Mouse (Mus musculus) heart, adult 9 months (tissue): ENCODE results near the gene Apc2.
"Not testable (repeated sequence)": the region's sequence is repeated elsewhere in the genome, so short reads cannot be mapped to it uniquely, and the experiment has no call there.

Source experiments
- DNase-seq, 2 experiments: peaks; one replicate each; pipeline ENCODE4 v3.0.0; 2022; ENCODE audit warnings: low spot score in 2 of 2

Gene Apc2

GRCm38 (mm10) chr10:80295618-80296425, at the start of gene Apc2:
Apc2 (plus strand) TSS chr10:80295977.
- peak; percentile 74 to 79 for DNase-seq

- DNase-seq, result no peak
Observed at GRCm38 (mm10) chr10:80247849-80248248, 47.9 kb upstream of the Apc2 start.

- not testable (repeated sequence) for DNase-seq
Observed at GRCm38 (mm10) chr10:80248437-80248836, 47.3 kb upstream of the Apc2 start.

- peak; percentile 95 to 97 for DNase-seq
Observed at GRCm38 (mm10) chr10:80248971-80249640, 46.7 kb upstream of the Apc2 start, which contains the start of gene Ndufs7. Ndufs7 (plus strand) TSS chr10:80249121.

GRCm38 (mm10) chr10:80250059-80250458, 45.7 kb upstream of the Apc2 start:
- no peak for DNase-seq

GRCm38 (mm10) chr10:80250573-80250972, 45.2 kb upstream of the Apc2 start:
- DNase-seq, result no peak

- DNase-seq, result no peak
Observed at GRCm38 (mm10) chr10:80252011-80252410, 43.8 kb upstream of the Apc2 start.

- DNase-seq, result peak in 1 of 2 experiments; percentile 70
Observed at GRCm38 (mm10) chr10:80252493-80253274, 43.1 kb upstream of the Apc2 start.

GRCm38 (mm10) chr10:80253551-80253950, 42.2 kb upstream of the Apc2 start:
- DNase-seq, result no peak

GRCm38 (mm10) chr10:80254331-80255297, 41.2 kb upstream of the Apc2 start:
- DNase-seq, result no peak

- DNase-seq, result no peak
Observed at GRCm38 (mm10) chr10:80255881-80256535, 39.8 kb upstream of the Apc2 start.

- DNase-seq, result no peak
Observed at GRCm38 (mm10) chr10:80257936-80258335, 37.8 kb upstream of the Apc2 start.

GRCm38 (mm10) chr10:80258752-80259462, 36.9 kb upstream of the Apc2 start:
- no peak for DNase-seq

- no peak for DNase-seq
Observed at GRCm38 (mm10) chr10:80259463-80259805, 36.3 kb upstream of the Apc2 start.

- DNase-seq, result peak in 1 of 2 experiments; percentile 71
Observed at GRCm38 (mm10) chr10:80259861-80260641, 35.7 kb upstream of the Apc2 start.

- peak; percentile 97 for DNase-seq
Observed at GRCm38 (mm10) chr10:80260642-80261584, 34.9 kb upstream of the Apc2 start, which contains the start of the genes Gamt and Dazap1. Gamt (minus strand) TSS chr10:80261012. Dazap1 (plus strand) TSS chr10:80261486.

GRCm38 (mm10) chr10:80261585-80261968, 34.2 kb upstream of the Apc2 start:
- peak; percentile 99 for DNase-seq

GRCm38 (mm10) chr10:80262169-80262568, 33.6 kb upstream of the Apc2 start:
- no peak for DNase-seq
